Mouse (Mus musculus): Measurements from ENCODE around the gene Midn. TPM values are rescaled to one million over a fixed set of nuclear protein-coding genes. Genes with fewer than 3 reads are reported as not detected.
A peak's percentile ranks its signal among the peaks of the same experiment; 100 is the strongest.

Gene Midn
- total and polyA plus RNA-seq, 2 experiments: 6.9 to 38.8 TPM

DNA sequence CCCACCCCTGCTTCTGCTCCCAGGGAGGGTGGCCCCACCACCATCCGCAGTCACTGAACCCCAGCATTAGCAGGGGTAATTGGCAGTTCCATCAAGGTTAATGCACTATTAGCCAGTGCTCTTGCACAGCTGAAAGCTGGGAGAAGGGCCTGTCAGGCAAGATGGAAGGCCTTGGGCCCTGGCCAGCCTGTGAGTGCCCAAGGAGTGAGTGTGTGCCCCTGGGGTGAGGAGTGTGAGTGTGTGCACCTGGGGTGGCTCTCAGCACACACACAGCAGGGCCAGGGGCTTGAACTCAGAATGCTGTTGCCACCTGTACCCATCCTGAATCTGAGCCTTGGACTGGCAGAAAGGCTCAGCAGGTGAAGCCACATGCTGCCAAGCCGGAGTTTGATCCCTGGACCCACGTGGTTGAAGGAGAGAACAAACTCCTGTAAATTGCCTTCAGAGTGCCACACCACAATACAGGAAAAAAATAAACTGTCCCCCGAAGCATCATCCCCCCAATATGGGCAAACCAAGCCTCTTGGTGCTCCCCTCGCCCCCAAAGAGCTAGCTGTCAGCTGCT, 28.3 kb downstream of the Midn start:
- Histone ChIP-seq H3K4me1 (ENCODE audit: control insufficient read depth, insufficient read depth, low read length) (peaks cover 8% of the 10 kb centered on the region), H3K27ac (replicated peaks; ENCODE audit: insufficient read depth, low read depth, low read length) (no peak overlapping the region), H3K36me3 (ENCODE audit: control insufficient read depth, insufficient read depth, low read length) (peaks cover 2% of the 10 kb centered on the region; the same call in 1 of the 2 replicates), H3K27me3 (ENCODE audit: control insufficient read depth, insufficient read depth, low read length) (peaks cover 4% of the 10 kb centered on the region; the same call in 1 of the 2 replicates), H3K79me2 (ENCODE audit: control insufficient read depth, insufficient read depth, low read length) (no peaks in the 10 kb centered on the region), H3K4me3 (ENCODE audit: insufficient read depth, low read depth, low read length) (no peak overlapping the region), H3K9ac (ENCODE audit: low read depth, low read length) (no peak overlapping the region)
- DNase-seq (ENCODE audit: extremely low read depth, low read depth, low spot score): no peak
- 80% methylated on average over 5 of the region's 5 CpGs for WGBS
- TF ChIP-seq CTCF (IDR thresholded peaks at IDR 0.05; ENCODE audit: low read depth, low read length) (no peak), POLR2A (IDR thresholded peaks at IDR 0.05; ENCODE audit: extremely low read depth, insufficient read depth, low read length) (no peak)

DNA sequence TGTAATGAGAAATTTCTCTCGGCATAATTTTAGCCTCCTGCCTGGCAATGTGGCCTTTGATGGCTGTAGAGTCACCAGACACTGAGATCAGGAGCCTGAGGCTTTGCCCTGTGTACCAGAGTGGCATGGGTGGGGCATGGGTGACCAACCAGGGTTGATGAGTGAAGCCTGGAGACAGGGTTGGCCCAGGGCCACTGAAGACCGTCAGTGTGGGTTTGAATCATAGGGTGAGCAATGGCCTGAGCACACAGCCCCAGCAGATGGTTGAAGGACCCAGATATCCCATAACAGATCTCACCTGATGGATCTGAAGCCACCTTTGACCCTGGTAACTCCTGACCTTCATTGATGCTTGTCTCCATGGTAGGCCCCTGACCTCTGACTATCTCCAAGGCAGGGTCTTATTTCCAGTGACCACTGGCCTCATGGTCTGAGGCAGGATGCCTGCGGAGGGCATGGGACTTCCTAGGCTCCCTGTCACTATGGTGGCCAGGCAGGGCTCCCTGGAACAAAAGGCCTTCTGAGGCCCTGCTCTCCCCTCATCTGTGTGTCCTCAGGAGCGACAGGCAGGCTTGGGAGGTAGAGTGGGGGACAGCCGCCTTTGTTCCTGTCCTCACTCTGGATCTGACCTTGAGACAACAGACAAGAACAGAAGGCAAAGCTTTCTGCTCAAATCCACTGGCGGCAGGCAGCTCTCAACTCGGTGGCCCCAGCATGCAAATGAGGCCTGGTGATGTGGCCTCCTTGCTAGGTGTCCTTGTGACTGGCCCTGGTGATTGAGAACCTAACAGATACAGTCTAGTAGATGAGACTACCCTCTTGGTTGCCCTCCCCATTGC, 29.6 kb downstream of the Midn start:
- H3K36me3 ChIP-seq (ENCODE audit: control insufficient read depth, insufficient read depth, low read length): no peaks in the 10 kb centered on the region
- no peak overlapping the region for H3K4me3 ChIP-seq (ENCODE audit: insufficient read depth, low read depth, low read length)
- TF ChIP-seq POLR2A (IDR thresholded peaks at IDR 0.05; ENCODE audit: extremely low read depth, insufficient read depth, low read length): no peak
- TF ChIP-seq CTCF (IDR thresholded peaks at IDR 0.05; ENCODE audit: low read depth, low read length): no peak
- no peaks in the 10 kb centered on the region for H3K79me2 ChIP-seq (ENCODE audit: control insufficient read depth, insufficient read depth, low read length)
- H3K9ac ChIP-seq (ENCODE audit: low read depth, low read length): no peak overlapping the region
- peaks cover 3% of the 10 kb centered on the region for H3K4me1 ChIP-seq (ENCODE audit: control insufficient read depth, insufficient read depth, low read length)
- WGBS: 82% methylated on average over 7 of the region's 7 CpGs
- no peak overlapping the region for H3K27ac ChIP-seq (replicated peaks; ENCODE audit: insufficient read depth, low read depth, low read length)
- peaks cover 4% of the 10 kb centered on the region; the same call in 1 of the 2 replicates for H3K27me3 ChIP-seq (ENCODE audit: control insufficient read depth, insufficient read depth, low read length)
- DNase-seq (ENCODE audit: extremely low read depth, low read depth, low spot score): no peak

DNA sequence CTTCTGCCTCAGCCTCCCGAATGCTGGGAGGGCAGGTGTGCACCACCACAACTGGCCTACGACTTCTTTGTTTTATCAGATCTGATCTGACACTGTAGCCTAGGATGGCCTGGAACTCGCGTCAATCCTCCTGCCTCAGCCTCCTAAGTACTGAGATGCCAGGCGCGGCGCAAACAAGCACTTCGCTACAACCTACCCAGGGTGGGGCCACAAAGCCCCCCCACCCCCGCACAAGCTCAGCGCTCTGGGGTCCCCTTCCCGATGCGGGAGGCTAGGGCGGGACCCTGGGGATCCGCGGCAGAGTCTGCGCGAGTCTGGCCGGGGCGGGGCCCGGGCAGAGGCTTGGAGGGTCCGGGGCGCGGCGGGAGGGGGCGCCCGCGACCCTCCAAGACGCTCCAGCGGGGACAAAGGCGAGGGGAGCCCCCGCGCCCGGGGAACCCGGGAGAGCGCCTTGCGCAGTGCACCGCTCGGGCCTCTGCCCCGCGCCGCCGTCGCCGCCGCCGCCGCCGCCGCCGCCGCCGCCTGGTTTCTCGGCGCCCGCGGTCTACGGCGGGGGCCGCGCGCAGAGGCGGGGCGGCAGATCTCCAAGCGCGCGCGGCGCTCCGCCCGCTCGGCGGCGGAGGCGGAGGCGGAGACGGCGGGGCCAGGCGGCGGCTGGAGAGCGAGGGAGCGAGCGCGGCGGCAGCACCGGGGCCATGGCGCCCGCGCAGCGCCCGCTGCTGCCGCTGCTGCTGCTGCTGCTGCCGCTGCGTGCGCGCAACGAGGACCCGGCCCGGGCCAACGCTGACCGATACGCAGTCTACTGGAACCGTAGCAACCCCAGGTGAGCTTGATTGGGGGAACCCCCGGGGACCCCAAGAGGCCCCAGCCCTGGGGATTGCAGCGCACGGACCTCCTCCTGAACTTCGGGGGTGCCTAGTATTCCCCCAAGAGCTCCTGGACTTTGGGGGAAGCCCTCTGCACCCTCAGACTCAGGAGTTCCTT, 31.3 kb downstream of the Midn start, which contains the start of gene Efna2:
Gene Efna2 (plus strand): TSS at position 415 of the 984 bp plus-strand sequence.
- no peak for DNase-seq (ENCODE audit: extremely low read depth, low read depth, low spot score)
- peaks cover 4% of the 10 kb centered on the region; the same call in 1 of the 2 replicates for H3K27me3 ChIP-seq (ENCODE audit: control insufficient read depth, insufficient read depth, low read length)
- H3K79me2 ChIP-seq (ENCODE audit: control insufficient read depth, insufficient read depth, low read length): no peaks in the 10 kb centered on the region
- no peaks in the 10 kb centered on the region for H3K4me1 ChIP-seq (ENCODE audit: control insufficient read depth, insufficient read depth, low read length)
- no peak within 1 kb of the TSS for H3K27ac ChIP-seq (replicated peaks; ENCODE audit: insufficient read depth, low read depth, low read length)
- H3K36me3 ChIP-seq (ENCODE audit: control insufficient read depth, insufficient read depth, low read length): no peaks in the 10 kb centered on the region
- no peak for TF ChIP-seq CTCF (IDR thresholded peaks at IDR 0.05; ENCODE audit: low read depth, low read length)
- no peak for TF ChIP-seq POLR2A (IDR thresholded peaks at IDR 0.05; ENCODE audit: extremely low read depth, insufficient read depth, low read length)
- peak within 1 kb of the TSS; percentile 56 for H3K4me3 ChIP-seq (ENCODE audit: insufficient read depth, low read depth, low read length)
- 6% methylated on average over 101 of the region's 106 CpGs for WGBS
- H3K9ac ChIP-seq (ENCODE audit: low read depth, low read length): peak within 1 kb of the TSS; percentile 78

DNA sequence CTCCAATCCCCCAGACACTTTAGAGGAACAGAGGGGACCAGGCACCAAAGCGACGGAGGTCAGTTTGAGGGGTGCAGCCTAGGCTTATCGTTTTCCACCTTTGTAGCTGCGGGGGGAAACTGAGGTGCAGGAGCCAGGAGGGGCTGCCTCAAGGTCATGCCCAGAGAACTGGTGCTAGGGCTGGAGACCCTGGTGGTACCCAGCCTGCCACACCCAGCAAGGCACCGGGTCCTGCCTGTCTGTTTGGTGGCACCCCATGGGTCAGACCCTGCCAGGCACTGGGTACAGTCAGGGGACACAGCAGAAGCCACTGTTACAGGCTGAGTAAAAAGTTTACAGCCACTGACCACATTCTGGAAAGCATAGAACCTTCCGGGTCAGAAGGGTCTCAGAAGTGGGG, 32.2 kb downstream of the Midn start:
- no peak for DNase-seq (ENCODE audit: extremely low read depth, low read depth, low spot score)
- 69% methylated on average over 6 of the region's 6 CpGs for WGBS
- no peaks in the 10 kb centered on the region for H3K36me3 ChIP-seq (ENCODE audit: control insufficient read depth, insufficient read depth, low read length)
- H3K79me2 ChIP-seq (ENCODE audit: control insufficient read depth, insufficient read depth, low read length): no peaks in the 10 kb centered on the region
- TF ChIP-seq CTCF (IDR thresholded peaks at IDR 0.05; ENCODE audit: low read depth, low read length) (no peak), POLR2A (IDR thresholded peaks at IDR 0.05; ENCODE audit: extremely low read depth, insufficient read depth, low read length) (no peak)
- peaks cover 4% of the 10 kb centered on the region; the same call in 1 of the 2 replicates for H3K27me3 ChIP-seq (ENCODE audit: control insufficient read depth, insufficient read depth, low read length)
- H3K9ac ChIP-seq (ENCODE audit: low read depth, low read length): no peak overlapping the region
- no peaks in the 10 kb centered on the region for H3K4me1 ChIP-seq (ENCODE audit: control insufficient read depth, insufficient read depth, low read length)
- no peak overlapping the region for H3K4me3 ChIP-seq (ENCODE audit: insufficient read depth, low read depth, low read length)
- H3K27ac ChIP-seq (replicated peaks; ENCODE audit: insufficient read depth, low read depth, low read length): no peak overlapping the region

DNA sequence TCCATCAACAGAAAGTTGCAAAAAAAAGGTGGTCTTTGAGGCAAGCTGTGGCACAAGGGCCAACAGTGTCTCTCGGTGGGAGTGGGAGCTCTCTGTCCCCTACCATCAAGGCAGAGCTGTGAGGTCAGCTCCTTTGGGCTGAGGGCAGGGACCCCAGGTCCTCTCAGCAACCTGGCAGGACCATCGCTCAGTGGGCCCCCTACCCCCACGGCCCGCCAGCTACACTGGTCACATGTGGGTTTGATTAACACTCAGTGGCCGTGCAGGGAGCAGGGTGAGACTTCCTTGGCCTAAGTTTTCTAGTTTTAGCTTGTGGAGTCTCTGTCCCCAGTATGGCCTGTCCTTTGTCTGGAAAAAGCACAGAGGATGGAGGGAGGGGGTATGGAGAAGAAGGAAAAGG, 32.8 kb downstream of the Midn start:
- H3K27ac ChIP-seq (replicated peaks; ENCODE audit: insufficient read depth, low read depth, low read length): no peak overlapping the region
- WGBS: 83% methylated on average over 5 of the region's 5 CpGs
- TF ChIP-seq CTCF (IDR thresholded peaks at IDR 0.05; ENCODE audit: low read depth, low read length): no peak
- TF ChIP-seq POLR2A (IDR thresholded peaks at IDR 0.05; ENCODE audit: extremely low read depth, insufficient read depth, low read length): no peak

More for the DNA sequence above, 32.8 kb downstream of the Midn start:
- Histone ChIP-seq H3K9ac (ENCODE audit: low read depth, low read length) (no peak overlapping the region), H3K27me3 (ENCODE audit: control insufficient read depth, insufficient read depth, low read length) (peaks cover 4% of the 10 kb centered on the region; the same call in 1 of the 2 replicates), H3K4me1 (ENCODE audit: control insufficient read depth, insufficient read depth, low read length) (no peaks in the 10 kb centered on the region), H3K36me3 (ENCODE audit: control insufficient read depth, insufficient read depth, low read length) (no peaks in the 10 kb centered on the region), H3K79me2 (ENCODE audit: control insufficient read depth, insufficient read depth, low read length) (no peaks in the 10 kb centered on the region), H3K4me3 (ENCODE audit: insufficient read depth, low read depth, low read length) (no peak overlapping the region)
- DNase-seq (ENCODE audit: extremely low read depth, low read depth, low spot score): no peak

Measured in liver, adult 2 months (tissue).